Mouse (Mus musculus): ENCODE measurements at regions not wholly inside any gene's neighbourhood (a gene's known extent, or its start where the extent isn't known, plus 50 kb on each side); places are given as distances from the start of the nearest gene placed in this dataset.

- in situ Hi-C loops (cut with MboI; ENCODE audit: low sequenced_read_pairs) = no loop called here
Observed at GRCm38 (mm10) chr10:97211785-97212398, 267.5 kb upstream of the Dcn start.

GRCm38 (mm10) chr10:97219474-97219873 is 259.9 kb upstream of the Dcn start:
- in situ Hi-C loops (cut with MboI; ENCODE audit: low sequenced_read_pairs) = no loop called here

- in situ Hi-C loops (cut with MboI; ENCODE audit: low sequenced_read_pairs) = no loop called here
Observed at GRCm38 (mm10) chr10:97220431-97220830, 259.0 kb upstream of the Dcn start.

GRCm38 (mm10) chr10:97235631-97236030 is 243.8 kb upstream of the Dcn start:
- in situ Hi-C loops (cut with MboI; ENCODE audit: low sequenced_read_pairs) = no loop called here

GRCm38 (mm10) chr10:97241476-97241875 is 237.9 kb upstream of the Dcn start:
- in situ Hi-C loops (cut with MboI; ENCODE audit: low sequenced_read_pairs) = no loop called here

- in situ Hi-C loops (cut with MboI; ENCODE audit: low sequenced_read_pairs) = no loop called here
Observed at GRCm38 (mm10) chr10:97245674-97246073, 233.7 kb upstream of the Dcn start.

GRCm38 (mm10) chr10:97248522-97248921 is 230.9 kb upstream of the Dcn start:
- in situ Hi-C loops (cut with MboI; ENCODE audit: low sequenced_read_pairs) = no loop called here

- in situ Hi-C loops (cut with MboI; ENCODE audit: low sequenced_read_pairs) = no loop called here
Observed at GRCm38 (mm10) chr10:97249760-97250159, 229.6 kb upstream of the Dcn start.

GRCm38 (mm10) chr10:97250167-97250566 is 229.2 kb upstream of the Dcn start:
- in situ Hi-C loops (cut with MboI; ENCODE audit: low sequenced_read_pairs) = no loop called here

GRCm38 (mm10) chr10:97265959-97266517 is 213.4 kb upstream of the Dcn start:
- in situ Hi-C loops (cut with MboI; ENCODE audit: low sequenced_read_pairs) = no loop called here

- in situ Hi-C loops (cut with MboI; ENCODE audit: low sequenced_read_pairs) = no loop called here
Observed at GRCm38 (mm10) chr10:97282416-97282815, 197.0 kb upstream of the Dcn start.

GRCm38 (mm10) chr10:97282841-97283496 is 196.4 kb upstream of the Dcn start:
- in situ Hi-C loops (cut with MboI; ENCODE audit: low sequenced_read_pairs) = no loop called here

GRCm38 (mm10) chr10:97304791-97305355 is 174.5 kb upstream of the Dcn start:
- in situ Hi-C loops (cut with MboI; ENCODE audit: low sequenced_read_pairs) = loop anchor here (25.0 kb wide), 1 partner anchor 693 kb away; the partner anchor contains the start of gene Btg1

GRCm38 (mm10) chr10:97309580-97309979 is 169.8 kb upstream of the Dcn start:
- in situ Hi-C loops (cut with MboI; ENCODE audit: low sequenced_read_pairs) = loop anchor here (25.0 kb wide), 1 partner anchor 697 kb away; the partner anchor contains the start of gene Btg1

GRCm38 (mm10) chr10:97312509-97312908 is 166.9 kb upstream of the Dcn start:
- in situ Hi-C loops (cut with MboI; ENCODE audit: low sequenced_read_pairs) = loop anchor here (10.0 to 25.0 kb wide), 2 partner anchors 700 to 1098 kb away; partner anchors contain the start of gene Btg1

- in situ Hi-C loops (cut with MboI; ENCODE audit: low sequenced_read_pairs) = loop anchor here (10.0 to 25.0 kb wide), 2 partner anchors 701 to 1098 kb away; partner anchors contain the start of gene Btg1
Observed at GRCm38 (mm10) chr10:97312978-97313377, 166.4 kb upstream of the Dcn start.

GRCm38 (mm10) chr10:97313407-97313901 is 166.0 kb upstream of the Dcn start:
- in situ Hi-C loops (cut with MboI; ENCODE audit: low sequenced_read_pairs) = loop anchor here (10.0 to 25.0 kb wide), 2 partner anchors 701 to 1099 kb away; partner anchors contain the start of gene Btg1

GRCm38 (mm10) chr10:97332639-97333038 is 146.8 kb upstream of the Dcn start:
- in situ Hi-C loops (cut with MboI; ENCODE audit: low sequenced_read_pairs) = loop anchor here (10.0 kb wide), 1 partner anchor 1198 kb away; the partner anchor contains the start of gene Gm5426

GRCm38 (mm10) chr10:97334044-97334443 is 145.4 kb upstream of the Dcn start:
- in situ Hi-C loops (cut with MboI; ENCODE audit: low sequenced_read_pairs) = loop anchor here (10.0 kb wide), 1 partner anchor 1199 kb away; the partner anchor contains the start of gene Gm5426

GRCm38 (mm10) chr10:97334606-97335150 is 144.7 kb upstream of the Dcn start:
- in situ Hi-C loops (cut with MboI; ENCODE audit: low sequenced_read_pairs) = loop anchor here (10.0 kb wide), 1 partner anchor 1200 kb away; the partner anchor contains the start of gene Gm5426

Measured in CH12F3 (cell line).